Mouse (Mus musculus) liver, embryonic 13.5 days (tissue): ENCODE measurements around the gene Rcc1l. TPM values are rescaled to one million over a fixed set of nuclear protein-coding genes. Genes with fewer than 3 reads are reported as not detected.
A peak's percentile ranks its signal among the peaks of the same experiment; 100 is the strongest.

Experiments
- ATAC-seq: fragments of 200-750 bp; cut with Nextera tagmentation; 2 replicates; pipeline ENCODE4 v1.8.0; 2017; ENCODE audit warnings: low read depth, mild to moderate bottlenecking, moderate number of reproducible peaks, moderate library complexity
- DNase-seq: peaks from one replicate; pipeline ENCODE4 v3.0.0; 2022
- H3K27ac ChIP-seq: fragments of 300-500 bp; sonication (generic); 2 replicates; pipeline ENCODE4 v1.5.1; 2015; ENCODE audit warnings: moderate library complexity, mild to moderate bottlenecking, inconsistent platforms
- H3K27me3 ChIP-seq: fragments of 300-500 bp; sonication (generic); 2 replicates; pipeline ENCODE4 v1.6.1; 2015; ENCODE audit warnings: mild to moderate bottlenecking, inconsistent platforms
- H3K36me3 ChIP-seq: fragments of 300-500 bp; sonication (generic); 2 replicates; pipeline ENCODE4 v1.6.1; 2015; ENCODE audit warnings: mild to moderate bottlenecking, inconsistent platforms
- H3K4me1 ChIP-seq: fragments of 300-500 bp; sonication (generic); replicated peaks from 2 replicates; pipeline ENCODE4 v1.6.1; 2015; ENCODE audit warnings: inconsistent platforms
- H3K4me2 ChIP-seq: fragments of 300-500 bp; sonication (generic); 2 replicates; pipeline ENCODE4 v1.6.1; 2015; ENCODE audit warnings: inconsistent platforms, mild to moderate bottlenecking, moderate library complexity
- H3K4me3 ChIP-seq: fragments of 300-500 bp; sonication (generic); replicated peaks from 2 replicates; pipeline ENCODE4 v1.5.1; 2015; ENCODE audit warnings: mild to moderate bottlenecking, inconsistent platforms
- H3K9ac ChIP-seq: fragments of 300-500 bp; sonication (generic); 2 replicates; pipeline ENCODE4 v1.6.1; 2015; ENCODE audit warnings: mild to moderate bottlenecking, inconsistent platforms
- H3K9me3 ChIP-seq: fragments of 300-500 bp; sonication (generic); replicated peaks from 2 replicates; pipeline ENCODE4 v1.6.1; 2016; ENCODE audit warnings: inconsistent platforms
- WGBS: fragments of 180-500 bp; shearing (Covaris S2); methylation state at CpG from one replicate; pipeline ENCODE4 v1.1.7; 2015; ENCODE audit not compliant: insufficient replicate concordance; 5-methylcytosine and 5-hydroxymethylcytosine counted together
- polyA plus RNA-seq: library from polyadenylated mRNA; unstranded; fragments of >200 nt; fragmentation: Nextera tagmentation; extraction: Ambion mirVana; gene quantifications from 2 replicates; pipeline ENCODE4 v1.2.1, GENCODE M21; 2015

Rcc1l gene
- polyA plus RNA-seq, 1 experiment from 2014 or later: 21.9 TPM

DNA sequence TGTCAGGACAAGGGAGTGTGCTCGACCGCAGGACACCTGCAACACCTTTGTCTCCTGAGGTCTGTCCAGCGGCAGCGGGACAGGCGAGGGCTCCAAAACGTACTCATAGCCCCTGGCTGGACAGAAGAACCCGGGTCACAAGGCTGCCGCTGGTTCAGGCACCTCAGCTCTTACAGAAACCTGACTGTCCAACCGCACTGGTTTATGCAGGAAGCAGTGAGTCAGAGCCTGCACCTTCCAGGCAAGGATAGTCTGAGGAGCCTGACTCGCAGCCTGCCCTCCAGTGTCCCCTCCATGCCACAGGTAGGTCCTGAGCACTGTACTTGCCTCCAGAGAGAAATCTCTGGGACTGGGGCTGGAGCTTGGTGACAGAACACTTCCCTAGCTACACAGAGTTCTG is 7.3 kb downstream of the Rcc1l start:
- H3K9ac ChIP-seq: no peak overlapping the region
- H3K36me3 ChIP-seq: peaks cover 71% of the 10 kb centered on the region

DNA sequence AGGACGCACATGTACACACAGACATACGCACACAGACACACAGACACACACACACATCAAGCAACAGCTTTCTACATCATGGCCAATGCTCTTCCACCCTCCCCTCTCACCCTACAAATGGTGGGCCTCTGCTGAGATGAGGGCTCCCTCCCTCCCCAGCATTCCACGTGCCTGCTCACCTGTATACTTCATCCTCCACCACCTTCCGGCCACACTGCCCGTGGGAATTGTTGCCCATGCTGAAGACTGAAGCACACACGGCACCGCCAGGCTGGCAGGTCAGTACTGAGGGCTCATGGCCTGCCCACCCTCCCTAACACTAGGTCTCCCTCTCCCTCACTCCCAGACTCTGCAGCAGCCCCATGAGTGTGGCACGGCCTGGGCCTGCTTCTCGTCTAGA is 8.5 kb downstream of the Rcc1l start:
- 77% methylated on average over 9 of the region's 9 CpGs for WGBS
- Histone ChIP-seq H3K27ac (no peak overlapping the region), H3K4me2 (no peak overlapping the region), H3K36me3 (peaks cover 76% of the 10 kb centered on the region), H3K4me3 (no peak overlapping the region), H3K4me1 (no peaks in the 10 kb centered on the region), H3K9ac (no peak overlapping the region), H3K27me3 (no peaks in the 10 kb centered on the region), H3K9me3 (no peaks in the 10 kb centered on the region)
- ATAC-seq (no peak), DNase-seq (no peak)

More for the DNA sequence above, 7.3 kb downstream of the Rcc1l start:
- ATAC-seq: no peak
- H3K4me1 ChIP-seq: peaks cover 10% of the 10 kb centered on the region
- H3K4me2 ChIP-seq: no peak overlapping the region
- no peak for DNase-seq
- H3K9me3 ChIP-seq: no peaks in the 10 kb centered on the region
- WGBS: 89% methylated on average over 10 of the region's 10 CpGs
- no peak overlapping the region for H3K4me3 ChIP-seq
- no peak overlapping the region for H3K27ac ChIP-seq
- H3K27me3 ChIP-seq: no peaks in the 10 kb centered on the region

DNA sequence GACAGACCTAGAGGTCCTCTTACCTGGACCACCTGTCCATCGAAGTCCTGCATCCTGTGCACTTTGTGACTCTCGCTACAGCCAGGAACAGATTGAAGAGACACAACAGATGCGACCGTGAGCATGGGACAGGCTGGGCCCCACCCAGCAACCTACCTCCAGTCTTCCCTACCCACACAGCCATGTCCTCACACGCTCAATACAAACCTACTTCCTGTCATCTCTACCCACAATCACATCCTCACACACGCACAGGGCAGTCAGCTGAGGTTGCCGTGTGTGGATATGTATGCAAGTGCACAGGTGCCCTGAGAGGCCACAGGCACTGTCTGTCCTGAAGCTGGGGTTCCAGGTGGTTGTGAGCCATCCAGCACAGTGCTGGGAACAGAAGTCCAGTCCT is 9.9 kb downstream of the Rcc1l start:
- no peak overlapping the region for H3K4me2 ChIP-seq
- 71% methylated on average over 7 of the region's 7 CpGs for WGBS
- no peak overlapping the region for H3K27ac ChIP-seq
- DNase-seq: no peak
- no peak overlapping the region for H3K4me3 ChIP-seq
- no peak overlapping the region for H3K9ac ChIP-seq
- no peaks in the 10 kb centered on the region for H3K4me1 ChIP-seq
- ATAC-seq: no peak
- peaks cover 78% of the 10 kb centered on the region for H3K36me3 ChIP-seq
- no peaks in the 10 kb centered on the region for H3K27me3 ChIP-seq
- no peaks in the 10 kb centered on the region for H3K9me3 ChIP-seq

DNA sequence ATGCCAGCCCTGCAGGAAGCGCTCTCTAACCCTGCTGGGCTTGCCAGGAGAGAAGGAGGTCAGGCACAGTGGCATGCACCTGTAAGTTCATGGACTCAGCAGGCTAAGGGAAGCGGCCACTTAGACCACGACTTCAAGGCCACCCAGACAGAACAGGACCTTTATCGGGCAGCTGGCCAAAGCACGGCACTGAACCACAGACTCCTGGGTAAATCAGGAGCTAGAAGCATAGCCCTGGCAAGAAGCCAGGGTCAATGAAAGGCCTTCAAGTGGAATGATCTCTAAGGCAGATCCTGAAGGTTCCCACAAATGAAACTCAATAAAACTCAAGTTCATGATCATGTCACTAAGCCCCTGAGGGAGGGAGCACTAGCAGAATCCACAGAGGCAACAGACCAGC is 11.9 kb downstream of the Rcc1l start:
- ATAC-seq: no peak

DNA sequence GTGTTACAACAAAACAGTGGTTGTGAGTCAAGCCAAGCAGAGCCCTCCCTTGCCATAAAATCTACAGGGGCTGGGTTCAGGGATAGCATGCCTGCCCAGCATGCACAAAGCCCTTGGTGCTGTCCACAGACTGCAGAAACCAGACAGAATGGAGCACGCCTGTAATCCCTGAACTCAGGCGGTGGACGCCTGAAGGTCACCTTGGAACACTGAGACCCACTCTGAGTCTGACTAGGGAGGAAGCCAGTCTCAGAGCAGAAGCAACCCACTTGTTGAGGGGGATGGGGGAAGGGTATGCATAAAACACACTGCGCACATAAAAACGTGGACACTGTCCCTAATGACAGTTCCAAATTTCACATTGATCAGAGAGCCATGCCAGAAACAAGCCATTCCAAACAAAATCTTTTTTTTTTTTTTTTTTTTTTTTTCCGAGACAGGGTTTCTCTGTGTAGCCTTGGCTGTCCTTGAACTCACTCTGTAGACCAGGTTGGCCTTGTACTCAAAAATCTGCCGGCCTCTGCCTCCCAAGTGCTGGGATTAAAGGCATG is 20.6 kb downstream of the Rcc1l start:
- H3K4me3 ChIP-seq: no peak overlapping the region
- H3K9ac ChIP-seq: no peak overlapping the region
- no peaks in the 10 kb centered on the region for H3K9me3 ChIP-seq
- ATAC-seq: no peak
- no peak overlapping the region for H3K27ac ChIP-seq
- no peak for DNase-seq
- H3K4me2 ChIP-seq: no peak overlapping the region
- H3K27me3 ChIP-seq: no peaks in the 10 kb centered on the region
- peaks cover 83% of the 10 kb centered on the region for H3K36me3 ChIP-seq
- 68% methylated on average over 7 of the region's 7 CpGs for WGBS
- H3K4me1 ChIP-seq: no peaks in the 10 kb centered on the region

More for the DNA sequence above, 11.9 kb downstream of the Rcc1l start:
- H3K4me1 ChIP-seq: no peaks in the 10 kb centered on the region
- 78% methylated on average over 5 of the region's 5 CpGs for WGBS
- H3K4me2 ChIP-seq: no peak overlapping the region
- no peaks in the 10 kb centered on the region for H3K27me3 ChIP-seq
- H3K9ac ChIP-seq: no peak overlapping the region
- no peak overlapping the region for H3K27ac ChIP-seq
- no peaks in the 10 kb centered on the region for H3K9me3 ChIP-seq
- no peak for DNase-seq
- peaks cover 80% of the 10 kb centered on the region for H3K36me3 ChIP-seq
- no peak overlapping the region for H3K4me3 ChIP-seq

DNA sequence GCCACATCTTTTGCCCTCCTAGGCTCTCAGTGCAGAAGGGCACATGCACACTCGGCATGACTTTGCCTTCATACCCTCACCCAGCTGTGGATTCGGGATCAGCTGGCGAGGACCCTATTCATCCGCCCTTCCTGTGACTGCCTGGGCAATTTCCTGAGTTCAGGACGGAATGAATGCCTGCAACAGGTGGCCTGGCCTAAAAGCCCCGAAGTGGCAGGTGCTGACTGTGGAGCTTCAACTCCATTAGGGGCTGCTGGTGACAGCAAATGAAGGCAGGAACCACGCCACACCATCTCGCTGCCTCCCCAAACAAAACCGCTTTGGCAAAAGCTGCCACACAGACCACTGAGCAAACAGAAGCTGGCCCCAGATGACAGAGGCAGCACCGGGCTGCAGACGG is 24.7 kb downstream of the Rcc1l start:
- Histone ChIP-seq H3K9ac (no peak overlapping the region), H3K4me3 (no peak overlapping the region), H3K27ac (no peak overlapping the region), H3K9me3 (no peaks in the 10 kb centered on the region), H3K36me3 (peaks cover 80% of the 10 kb centered on the region), H3K4me1 (no peaks in the 10 kb centered on the region), H3K27me3 (no peaks in the 10 kb centered on the region), H3K4me2 (no peak overlapping the region)
- no peak for ATAC-seq
- no peak for DNase-seq
- WGBS: 75% methylated on average over 11 of the region's 11 CpGs

DNA sequence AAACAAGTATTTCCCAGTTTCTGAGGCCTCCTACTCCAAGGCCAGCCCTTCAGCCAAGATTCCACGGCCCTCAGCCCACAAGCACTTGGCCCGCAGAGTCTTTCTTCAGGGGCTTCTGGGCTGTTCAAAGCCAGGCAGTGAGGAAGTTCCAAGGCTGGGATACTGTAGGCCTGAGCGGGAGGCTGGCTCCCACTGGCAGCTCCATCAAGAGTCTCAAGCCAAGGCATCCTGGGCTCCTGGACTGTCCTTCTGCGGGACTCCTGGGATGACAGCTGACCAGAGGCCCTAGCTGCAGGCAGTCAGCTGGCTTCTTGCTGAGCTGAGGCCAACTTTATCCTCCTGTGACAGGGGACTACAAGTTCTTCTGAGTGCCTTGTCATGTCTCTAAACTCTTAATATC is 28.4 kb downstream of the Rcc1l start:
- DNase-seq (no peak), ATAC-seq (no peak)
- Histone ChIP-seq H3K27ac (no peak overlapping the region), H3K4me2 (no peak overlapping the region), H3K9ac (no peak overlapping the region), H3K27me3 (no peaks in the 10 kb centered on the region), H3K36me3 (peaks cover 54% of the 10 kb centered on the region), H3K9me3 (no peaks in the 10 kb centered on the region), H3K4me3 (no peak overlapping the region), H3K4me1 (no peaks in the 10 kb centered on the region)
- 82% methylated on average over 4 of the region's 4 CpGs for WGBS

DNA sequence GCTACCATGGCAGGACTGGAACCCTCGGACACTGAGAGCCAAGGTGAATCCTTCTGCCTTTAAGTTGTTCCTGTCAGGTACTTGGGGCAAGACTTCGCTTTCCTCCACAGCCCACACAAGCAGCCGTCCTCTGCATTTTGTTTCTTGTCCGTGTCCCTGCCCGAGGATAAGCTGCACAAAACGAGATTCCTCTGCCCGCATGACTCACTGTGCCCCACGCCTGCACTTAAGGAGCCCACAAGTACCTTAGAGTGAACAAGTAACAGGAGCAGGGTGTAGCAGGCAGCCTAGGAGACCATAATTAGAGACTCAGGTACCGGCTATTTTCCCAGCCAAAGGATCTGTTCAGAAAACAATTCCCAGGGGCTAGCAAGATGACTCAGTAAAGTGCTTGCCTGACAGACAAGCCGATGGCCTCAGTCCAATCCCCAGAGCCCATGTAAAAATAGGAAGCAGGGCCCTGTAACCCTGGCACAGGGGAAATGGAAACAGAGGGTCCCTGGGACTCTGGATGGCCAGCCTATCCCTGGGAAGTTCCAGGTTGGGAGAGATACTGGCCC is 29.3 kb downstream of the Rcc1l start:
- no peaks in the 10 kb centered on the region for H3K4me1 ChIP-seq
- peaks cover 47% of the 10 kb centered on the region for H3K36me3 ChIP-seq
- H3K4me3 ChIP-seq: no peak overlapping the region
- no peak for ATAC-seq
- H3K4me2 ChIP-seq: no peak overlapping the region
- no peaks in the 10 kb centered on the region for H3K9me3 ChIP-seq
- H3K27ac ChIP-seq: no peak overlapping the region
- no peak overlapping the region for H3K9ac ChIP-seq
- no peaks in the 10 kb centered on the region for H3K27me3 ChIP-seq
- 78% methylated on average over 10 of the region's 10 CpGs for WGBS
- DNase-seq: no peak

DNA sequence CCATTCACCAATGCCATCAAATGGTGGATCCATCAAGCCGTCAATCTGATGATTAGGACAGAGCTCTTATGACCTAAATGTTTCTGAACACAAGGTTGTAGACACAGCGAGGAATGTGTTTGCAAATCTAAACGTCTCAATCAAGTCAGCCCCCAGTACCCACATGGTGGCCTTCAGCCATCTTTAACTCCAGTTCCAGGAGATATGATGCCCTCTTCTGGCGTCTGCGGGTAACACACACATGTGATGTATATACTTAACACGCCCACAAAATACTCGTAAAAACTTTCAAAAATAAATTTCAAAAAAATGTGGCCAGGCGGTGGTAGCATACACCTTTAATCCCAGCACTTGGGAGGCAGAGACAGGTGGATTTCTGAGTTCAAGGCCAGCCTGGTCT is 31.6 kb downstream of the Rcc1l start:
- H3K9ac ChIP-seq: no peak overlapping the region
- H3K36me3 ChIP-seq: peaks cover 27% of the 10 kb centered on the region
- no peak overlapping the region for H3K27ac ChIP-seq
- H3K4me1 ChIP-seq: no peaks in the 10 kb centered on the region
- no peak overlapping the region for H3K4me2 ChIP-seq
- H3K4me3 ChIP-seq: no peak overlapping the region
- no peaks in the 10 kb centered on the region for H3K9me3 ChIP-seq
- DNase-seq: no peak
- H3K27me3 ChIP-seq: no peaks in the 10 kb centered on the region
- WGBS: 81% methylated on average over 8 of the region's 8 CpGs
- no peak for ATAC-seq

DNA sequence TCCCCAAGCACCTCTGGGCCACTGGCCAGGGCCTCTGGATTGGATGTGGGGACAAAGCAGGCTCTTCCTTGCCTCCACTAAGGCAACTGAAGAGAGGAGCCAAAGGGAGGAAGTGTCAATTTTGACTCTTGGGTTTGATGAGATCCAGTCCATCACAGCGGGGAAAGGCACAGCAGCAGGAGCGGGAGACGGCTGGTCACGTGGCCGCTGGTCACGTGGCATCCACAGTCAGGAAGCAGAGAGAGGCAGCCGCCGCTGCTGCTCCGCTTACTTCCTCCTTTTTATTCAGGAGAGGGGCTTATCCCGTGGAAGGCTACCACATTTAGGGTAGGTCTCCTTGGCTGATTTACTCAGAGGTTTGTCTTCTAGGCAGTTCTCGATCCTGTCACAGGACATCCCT is 34.2 kb downstream of the Rcc1l start:
- Histone ChIP-seq H3K27ac (no peak overlapping the region), H3K9ac (no peak overlapping the region), H3K27me3 (no peaks in the 10 kb centered on the region), H3K4me2 (0 out of 2 replicates have a peak overlapping the region, but pooled peaks have one; percentile 14), H3K4me1 (no peaks in the 10 kb centered on the region), H3K4me3 (no peak overlapping the region), H3K36me3 (0 out of 2 replicates have a peak, but pooled peaks cover 8% of the 10 kb centered on the region), H3K9me3 (no peaks in the 10 kb centered on the region)
- ATAC-seq (no peak), DNase-seq (peak; percentile 6)
- WGBS: 36% methylated on average over 11 of the region's 11 CpGs

DNA sequence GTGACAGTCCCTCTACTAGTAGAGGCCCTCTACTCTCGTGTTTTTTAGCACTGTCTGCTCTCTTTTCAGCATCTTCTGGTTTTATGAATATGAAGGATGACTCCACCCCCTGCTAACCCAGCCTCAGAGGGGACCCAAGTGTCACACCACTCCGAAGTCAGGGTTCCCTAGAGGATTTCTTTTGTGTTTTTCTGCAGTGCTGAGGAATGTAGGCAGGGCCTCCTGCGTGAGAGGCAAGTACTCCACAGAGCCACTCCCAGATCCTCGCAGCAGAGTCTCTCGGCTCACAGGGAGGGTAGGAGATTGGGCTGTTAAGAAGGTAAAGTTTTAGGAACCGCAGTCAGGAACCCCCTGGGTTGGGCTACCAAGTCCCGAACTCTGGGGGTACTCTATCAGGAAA is 35.3 kb downstream of the Rcc1l start:
- no peak overlapping the region for H3K4me2 ChIP-seq
- H3K9me3 ChIP-seq: no peaks in the 10 kb centered on the region
- H3K4me1 ChIP-seq: no peaks in the 10 kb centered on the region
- WGBS: 63% methylated on average over 7 of the region's 7 CpGs
- H3K9ac ChIP-seq: no peak overlapping the region
- DNase-seq (no peak), ATAC-seq (no peak)
- no peak overlapping the region for H3K4me3 ChIP-seq
- H3K36me3 ChIP-seq: no peaks in the 10 kb centered on the region
- H3K27ac ChIP-seq: no peak overlapping the region
- no peaks in the 10 kb centered on the region for H3K27me3 ChIP-seq

DNA sequence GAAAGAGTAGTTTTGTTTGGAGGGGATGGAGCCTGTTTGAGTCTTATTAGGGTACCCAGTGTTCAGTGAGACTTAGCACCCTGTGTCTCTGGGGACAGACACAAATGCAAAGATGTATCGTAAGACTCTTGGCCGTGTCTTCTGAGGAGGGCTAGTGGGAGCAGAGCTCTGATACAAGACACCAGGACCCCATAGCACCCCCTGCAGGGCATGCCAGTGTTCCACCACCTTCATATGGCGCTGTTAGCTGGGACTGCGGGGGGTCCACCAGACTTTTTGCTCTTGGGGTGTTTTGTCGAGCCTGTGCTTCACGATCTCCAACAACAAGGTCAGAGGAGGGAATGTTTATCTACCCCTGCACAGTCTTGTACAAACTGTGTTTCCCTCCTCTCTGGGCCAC is 37.1 kb downstream of the Rcc1l start:
- Histone ChIP-seq H3K27ac (no peak overlapping the region), H3K4me1 (no peaks in the 10 kb centered on the region), H3K9me3 (no peaks in the 10 kb centered on the region), H3K27me3 (no peaks in the 10 kb centered on the region), H3K4me3 (no peak overlapping the region), H3K9ac (no peak overlapping the region), H3K36me3 (no peaks in the 10 kb centered on the region), H3K4me2 (no peak overlapping the region)
- WGBS: 75% methylated on average over 6 of the region's 6 CpGs
- no peak for DNase-seq
- no peak for ATAC-seq
